Mouse (Mus musculus): Measurements from ENCODE around the gene Tex22. TPM values are rescaled to one million over a fixed set of nuclear protein-coding genes. Genes with fewer than 3 reads are reported as not detected.
A peak's percentile ranks its signal among the peaks of the same experiment; 100 is the strongest.

The Tex22 gene
- polyA plus RNA-seq, 1 experiment from 2014 or later = 0.18 TPM

- Histone ChIP-seq H3K4me3 (no peak overlapping the region), H3K27me3 (ENCODE audit: low read depth, poor library complexity, severe bottlenecking) (no peaks in the 10 kb centered on the region), H3K27ac (no peak overlapping the region), H3K9me3 (replicated peaks) (no peaks in the 10 kb centered on the region), H3K36me3 (peaks cover 57% of the 10 kb centered on the region), H3K4me1 (no peaks in the 10 kb centered on the region)
- 92% methylated on average over 7 of the region's 7 CpGs for WGBS
- no peak for DNase-seq (ENCODE audit: low spot score)
Observed at GRCm38 (mm10) chr12:113063700-113064099, 10.6 kb upstream of the Tex22 start.

GRCm38 (mm10) chr12:113068002-113068401 lies 6.3 kb upstream of the Tex22 start:
- Histone ChIP-seq H3K36me3 (peaks cover 48% of the 10 kb centered on the region), H3K27ac (no peak overlapping the region), H3K4me1 (no peaks in the 10 kb centered on the region), H3K4me3 (no peak overlapping the region), H3K9me3 (replicated peaks) (no peaks in the 10 kb centered on the region), H3K27me3 (ENCODE audit: low read depth, poor library complexity, severe bottlenecking) (no peaks in the 10 kb centered on the region)
- 91% methylated on average over 7 of the region's 7 CpGs for WGBS
- no peak for DNase-seq (ENCODE audit: low spot score)

- WGBS = 94% methylated on average over 6 of the region's 6 CpGs
- H3K9me3 ChIP-seq (replicated peaks) = no peaks in the 10 kb centered on the region
- DNase-seq (ENCODE audit: low spot score) = no peak
- no peak overlapping the region for H3K27ac ChIP-seq
- no peaks in the 10 kb centered on the region for H3K27me3 ChIP-seq (ENCODE audit: low read depth, poor library complexity, severe bottlenecking)
- peaks cover 40% of the 10 kb centered on the region for H3K36me3 ChIP-seq
- H3K4me3 ChIP-seq = no peak overlapping the region
- H3K4me1 ChIP-seq = peaks cover 11% of the 10 kb centered on the region
Observed at GRCm38 (mm10) chr12:113069389-113069788, 4.9 kb upstream of the Tex22 start.

GRCm38 (mm10) chr12:113071321-113071720 lies 3.0 kb upstream of the Tex22 start:
- Histone ChIP-seq H3K4me1 (peaks cover 23% of the 10 kb centered on the region), H3K4me3 (no peak overlapping the region), H3K9me3 (replicated peaks) (no peaks in the 10 kb centered on the region), H3K27me3 (ENCODE audit: low read depth, poor library complexity, severe bottlenecking) (no peaks in the 10 kb centered on the region), H3K27ac (no peak overlapping the region), H3K36me3 (peaks cover 40% of the 10 kb centered on the region)
- DNase-seq (ENCODE audit: low spot score) = no peak
- WGBS = 94% methylated on average over 6 of the region's 6 CpGs

GRCm38 (mm10) chr12:113071827-113072226 lies 2.5 kb upstream of the Tex22 start:
- WGBS = 84% methylated on average over 6 of the region's 6 CpGs
- no peak for DNase-seq (ENCODE audit: low spot score)
- H3K36me3 ChIP-seq = peaks cover 36% of the 10 kb centered on the region

GRCm38 (mm10) chr12:113073420-113074328 lies 628 bp upstream of the Tex22 start:
- H3K4me1 ChIP-seq = peaks cover 23% of the 10 kb centered on the region
- no peaks in the 10 kb centered on the region for H3K27me3 ChIP-seq (ENCODE audit: low read depth, poor library complexity, severe bottlenecking)
- H3K36me3 ChIP-seq = peaks cover 33% of the 10 kb centered on the region
- peak overlapping the region; percentile 62 for H3K4me3 ChIP-seq
- peak overlapping the region; percentile 88 for H3K27ac ChIP-seq
- DNase-seq (ENCODE audit: low spot score) = peak; percentile 53
- 12% methylated on average over 15 of the region's 15 CpGs for WGBS
- H3K9me3 ChIP-seq (replicated peaks) = no peaks in the 10 kb centered on the region

More at GRCm38 (mm10) chr12:113071827-113072226, 2.5 kb upstream of the Tex22 start:
- no peak overlapping the region for H3K27ac ChIP-seq
- H3K4me1 ChIP-seq = peaks cover 23% of the 10 kb centered on the region
- no peaks in the 10 kb centered on the region for H3K9me3 ChIP-seq (replicated peaks)
- H3K4me3 ChIP-seq = no peak overlapping the region
- H3K27me3 ChIP-seq (ENCODE audit: low read depth, poor library complexity, severe bottlenecking) = no peaks in the 10 kb centered on the region

- Histone ChIP-seq H3K27me3 (ENCODE audit: low read depth, poor library complexity, severe bottlenecking) (no peaks in the 10 kb centered on the region), H3K36me3 (peaks cover 19% of the 10 kb centered on the region), H3K4me1 (peaks cover 23% of the 10 kb centered on the region), H3K27ac (peak overlapping the region; percentile 88), H3K9me3 (replicated peaks) (no peaks in the 10 kb centered on the region), H3K4me3 (peak overlapping the region; percentile 62)
- 6% methylated on average over 10 of the region's 10 CpGs for WGBS
- DNase-seq (ENCODE audit: low spot score) = peak; percentile 87
Observed at GRCm38 (mm10) chr12:113075063-113075454, 757 bp downstream of the Tex22 start.

GRCm38 (mm10) chr12:113075486-113075885 lies 1.2 kb downstream of the Tex22 start:
- Histone ChIP-seq H3K4me1 (peaks cover 23% of the 10 kb centered on the region), H3K27me3 (ENCODE audit: low read depth, poor library complexity, severe bottlenecking) (no peaks in the 10 kb centered on the region), H3K4me3 (peak overlapping the region; percentile 62), H3K36me3 (peaks cover 15% of the 10 kb centered on the region), H3K9me3 (replicated peaks) (no peaks in the 10 kb centered on the region), H3K27ac (peak overlapping the region; percentile 88)
- no peak for DNase-seq (ENCODE audit: low spot score)
- WGBS = 62% methylated on average over 6 of the region's 6 CpGs

- WGBS = 66% methylated on average over 3 of the region's 3 CpGs
- DNase-seq (ENCODE audit: low spot score) = no peak
- peaks cover 14% of the 10 kb centered on the region; the same call in 1 of the 2 replicates for H3K27me3 ChIP-seq (ENCODE audit: low read depth, poor library complexity, severe bottlenecking)
- H3K9me3 ChIP-seq (replicated peaks) = no peaks in the 10 kb centered on the region
- H3K4me1 ChIP-seq = no peaks in the 10 kb centered on the region
- H3K27ac ChIP-seq = no peak overlapping the region
- H3K36me3 ChIP-seq = no peaks in the 10 kb centered on the region
- no peak overlapping the region for H3K4me3 ChIP-seq
Observed at GRCm38 (mm10) chr12:113087276-113087675, 13.0 kb downstream of the Tex22 start.

GRCm38 (mm10) chr12:113088026-113088425 lies 13.7 kb downstream of the Tex22 start:
- H3K9me3 ChIP-seq (replicated peaks) = no peaks in the 10 kb centered on the region
- no peak overlapping the region for H3K27ac ChIP-seq
- H3K27me3 ChIP-seq (ENCODE audit: low read depth, poor library complexity, severe bottlenecking) = peaks cover 14% of the 10 kb centered on the region; the same call in 1 of the 2 replicates
- H3K4me1 ChIP-seq = no peaks in the 10 kb centered on the region
- WGBS = 31% methylated on average over 4 of the region's 4 CpGs
- DNase-seq (ENCODE audit: low spot score) = no peak
- H3K36me3 ChIP-seq = no peaks in the 10 kb centered on the region
- no peak overlapping the region for H3K4me3 ChIP-seq

- Histone ChIP-seq H3K27me3 (ENCODE audit: low read depth, poor library complexity, severe bottlenecking) (peaks cover 14% of the 10 kb centered on the region; the same call in 1 of the 2 replicates), H3K27ac (no peak overlapping the region), H3K9me3 (replicated peaks) (no peaks in the 10 kb centered on the region), H3K4me1 (no peaks in the 10 kb centered on the region), H3K36me3 (no peaks in the 10 kb centered on the region), H3K4me3 (no peak overlapping the region)
- no peak for DNase-seq (ENCODE audit: low spot score)
- WGBS = 90% methylated on average over 6 of the region's 6 CpGs
Observed at GRCm38 (mm10) chr12:113089107-113089506, 14.8 kb downstream of the Tex22 start.

- no peak overlapping the region for H3K4me3 ChIP-seq
- H3K9me3 ChIP-seq (replicated peaks) = no peaks in the 10 kb centered on the region
- no peak overlapping the region for H3K27ac ChIP-seq
- H3K27me3 ChIP-seq (ENCODE audit: low read depth, poor library complexity, severe bottlenecking) = peaks cover 14% of the 10 kb centered on the region; the same call in 1 of the 2 replicates
- WGBS = 86% methylated on average over 17 of the region's 17 CpGs
- no peaks in the 10 kb centered on the region for H3K4me1 ChIP-seq
- DNase-seq (ENCODE audit: low spot score) = no peak
- H3K36me3 ChIP-seq = no peaks in the 10 kb centered on the region
Observed at GRCm38 (mm10) chr12:113090053-113090452, 15.8 kb downstream of the Tex22 start.

- 86% methylated on average over 5 of the region's 5 CpGs for WGBS
- Histone ChIP-seq H3K27ac (peak overlapping the region; percentile 99), H3K4me3 (peak overlapping the region; percentile 97), H3K36me3 (peaks cover 23% of the 10 kb centered on the region), H3K27me3 (ENCODE audit: low read depth, poor library complexity, severe bottlenecking) (no peaks in the 10 kb centered on the region), H3K4me1 (peaks cover 36% of the 10 kb centered on the region), H3K9me3 (replicated peaks) (no peaks in the 10 kb centered on the region)
- no peak for DNase-seq (ENCODE audit: low spot score)
Observed at GRCm38 (mm10) chr12:113097040-113097439, 22.7 kb downstream of the Tex22 start.

All from limb, embryonic 10.5 days (tissue).